Mouse (Mus musculus) spleen, adult 2 months (tissue): ENCODE results near the gene Sdad1. TPM values are rescaled to one million over a fixed set of nuclear protein-coding genes. Genes with fewer than 3 reads are reported as not detected.

Experiments
- DNase-seq, 2 experiments: peaks; one replicate each; pipeline versions ENCODE4 v3.0.0 to v3.0.0-alpha.2; 2012 to 2021; ENCODE audit warnings: low spot score in 2 of 2, low read depth in 1 of 2
- H3K27ac ChIP-seq: fragments of 200-500 bp; 2 replicates; pipeline ENCODE4 v1.5.1; 2012; ENCODE audit warnings: low read length, inconsistent platforms; ENCODE audit not compliant: insufficient read depth
- H3K27me3 ChIP-seq: fragments of 200-500 bp; 2 replicates; pipeline ENCODE4 v1.6.1; 2012; ENCODE audit warnings: mild to moderate bottlenecking, moderate library complexity, low read length, inconsistent platforms; ENCODE audit not compliant: control insufficient read depth, insufficient read depth
- H3K36me3 ChIP-seq: fragments of 200-500 bp; 2 replicates; pipeline ENCODE4 v1.6.1; 2012; ENCODE audit warnings: mild to moderate bottlenecking, low read length, inconsistent platforms; ENCODE audit not compliant: control insufficient read depth, insufficient read depth
- H3K4me1 ChIP-seq: fragments of 200-500 bp; 2 replicates; pipeline ENCODE4 v1.6.1; 2011; ENCODE audit warnings: inconsistent platforms; ENCODE audit not compliant: control insufficient read depth, insufficient read depth, insufficient read length
- H3K4me3 ChIP-seq: fragments of 200-500 bp; 2 replicates; pipeline ENCODE4 v1.5.1; 2011; ENCODE audit warnings: mild to moderate bottlenecking, inconsistent platforms; ENCODE audit not compliant: insufficient read depth, insufficient read length; ENCODE audit errors: extremely low read depth
- CTCF ChIP-seq: fragments of 200-500 bp; IDR thresholded peaks from 2 replicates; pipeline ENCODE4 v1.5.1; 2011; ENCODE audit warnings: mild to moderate bottlenecking, inconsistent platforms; ENCODE audit not compliant: insufficient read depth, insufficient read length, insufficient replicate concordance; ENCODE audit errors: extremely low read depth
- POLR2A ChIP-seq: fragments of 200-500 bp; IDR thresholded peaks from 2 replicates; pipeline ENCODE4 v1.6.1; 2011; ENCODE audit warnings: low read depth, low read length, inconsistent platforms
- WGBS: fragments of 180-500 bp; shearing (Covaris S2); methylation state at CpG from one replicate; pipeline ENCODE4 v1.1.7; 2018; 5-methylcytosine and 5-hydroxymethylcytosine counted together
- polyA plus RNA-seq: library from polyadenylated mRNA; depleted of rRNA; stranded (reverse); fragments of >200 nt; gene quantifications from 2 replicates; pipeline ENCODE4 v1.2.3, GENCODE M21; 2012; rRNA removed

Sdad1 gene
- polyA plus RNA-seq, 1 experiment = 13.9 TPM

DNA sequence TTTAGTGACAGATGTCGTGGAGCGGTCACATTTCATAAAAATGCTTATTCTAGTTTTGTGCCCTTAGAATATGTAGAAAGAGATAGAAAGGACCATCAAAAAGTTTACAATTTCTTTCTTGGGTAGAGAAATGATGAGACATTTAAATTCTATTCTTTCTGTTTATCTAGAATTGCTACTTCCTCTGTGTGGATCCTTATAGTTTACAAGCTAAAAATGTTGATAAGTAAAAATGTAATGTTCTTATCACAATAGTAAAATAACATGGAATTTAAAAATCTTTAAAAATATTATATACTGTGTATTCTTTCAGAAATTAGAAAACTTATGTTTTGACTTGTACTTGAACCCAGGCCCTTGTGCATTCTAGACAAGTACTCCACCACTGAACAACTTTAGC lies 65.4 kb downstream of the Sdad1 start:
- no peaks in the 10 kb centered on the region for H3K27me3 ChIP-seq
- no peak overlapping the region for H3K4me3 ChIP-seq
- TF ChIP-seq POLR2A (no peak), CTCF (no peak)
- WGBS = 92% methylated on average over 2 of the region's 2 CpGs
- H3K27ac ChIP-seq = no peak overlapping the region
- H3K4me1 ChIP-seq = no peaks in the 10 kb centered on the region
- H3K36me3 ChIP-seq = no peaks in the 10 kb centered on the region
- DNase-seq = no peak

DNA sequence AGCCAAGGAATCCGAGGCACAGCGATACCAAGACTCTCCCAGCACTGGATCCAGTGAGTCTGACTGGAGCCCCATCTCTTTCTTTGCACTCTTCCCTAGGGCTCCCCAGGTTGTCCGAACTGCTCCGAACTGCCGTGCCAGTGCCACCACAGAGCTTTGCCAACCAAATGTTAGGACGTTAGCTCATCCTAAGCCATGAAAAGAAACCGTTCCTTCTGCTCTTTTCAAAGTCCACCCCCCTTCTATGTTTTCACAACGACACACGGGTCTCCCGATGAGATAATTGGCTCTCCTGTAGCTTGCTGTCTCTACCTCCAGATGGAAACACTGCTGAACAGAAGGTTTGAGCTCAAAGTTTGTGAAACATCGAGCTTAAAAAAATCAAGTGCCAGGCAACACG lies 69.5 kb downstream of the Sdad1 start:
- no peak for DNase-seq
- Histone ChIP-seq H3K4me3 (no peak overlapping the region), H3K36me3 (no peaks in the 10 kb centered on the region), H3K4me1 (no peaks in the 10 kb centered on the region), H3K27ac (no peak overlapping the region), H3K27me3 (no peaks in the 10 kb centered on the region)
- TF ChIP-seq POLR2A (no peak), CTCF (no peak)
- 93% methylated on average over 12 of the region's 12 CpGs for WGBS

DNA sequence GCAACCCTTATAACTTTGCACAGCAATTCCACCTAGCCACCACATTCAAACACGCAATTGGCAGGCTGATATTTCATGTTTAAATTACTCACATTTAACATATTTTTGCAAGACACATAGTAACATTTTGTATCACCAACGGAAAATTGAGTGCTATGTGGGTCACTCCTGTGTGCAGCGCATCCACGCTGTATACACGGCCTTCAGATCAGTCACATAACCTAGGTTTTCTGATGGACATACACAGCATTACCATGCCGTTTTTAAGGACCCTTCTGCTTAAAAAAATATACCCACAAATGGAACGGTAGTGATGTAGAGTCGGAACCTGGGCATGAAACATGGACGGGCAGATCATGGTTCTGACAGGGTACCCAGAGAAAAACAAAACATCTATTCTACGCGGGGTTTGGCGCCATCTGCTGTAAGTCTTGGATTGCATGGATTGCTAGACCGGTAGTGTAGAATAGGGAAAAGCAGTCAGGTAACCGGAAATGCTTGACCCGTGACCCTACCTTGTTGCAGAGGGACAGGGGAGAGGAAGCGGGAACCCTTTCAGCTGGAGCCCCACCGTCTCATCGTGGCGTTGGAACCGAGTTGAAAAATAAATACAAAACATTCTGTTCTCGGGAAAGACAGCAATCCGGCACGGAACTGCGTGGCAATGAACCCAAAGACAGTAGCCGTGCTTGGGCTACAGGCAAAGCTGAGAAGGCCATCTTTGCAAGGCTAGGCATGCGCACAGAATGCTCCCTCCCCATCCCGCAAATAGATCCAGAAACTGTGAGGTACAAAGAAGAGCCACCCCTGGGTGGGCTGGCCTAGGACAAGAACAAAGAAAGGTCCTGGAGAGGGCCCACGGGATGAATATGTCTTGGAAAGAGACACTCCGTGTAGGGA lies 70.7 kb downstream of the Sdad1 start:
- H3K4me3 ChIP-seq = no peak overlapping the region
- TF ChIP-seq POLR2A (no peak), CTCF (peak; percentile 17; the same call in 1 of the 2 replicates)
- no peak for DNase-seq
- H3K27me3 ChIP-seq = no peaks in the 10 kb centered on the region
- H3K36me3 ChIP-seq = no peaks in the 10 kb centered on the region
- no peak overlapping the region for H3K27ac ChIP-seq
- WGBS = 44% methylated on average over 29 of the region's 29 CpGs
- no peaks in the 10 kb centered on the region for H3K4me1 ChIP-seq

DNA sequence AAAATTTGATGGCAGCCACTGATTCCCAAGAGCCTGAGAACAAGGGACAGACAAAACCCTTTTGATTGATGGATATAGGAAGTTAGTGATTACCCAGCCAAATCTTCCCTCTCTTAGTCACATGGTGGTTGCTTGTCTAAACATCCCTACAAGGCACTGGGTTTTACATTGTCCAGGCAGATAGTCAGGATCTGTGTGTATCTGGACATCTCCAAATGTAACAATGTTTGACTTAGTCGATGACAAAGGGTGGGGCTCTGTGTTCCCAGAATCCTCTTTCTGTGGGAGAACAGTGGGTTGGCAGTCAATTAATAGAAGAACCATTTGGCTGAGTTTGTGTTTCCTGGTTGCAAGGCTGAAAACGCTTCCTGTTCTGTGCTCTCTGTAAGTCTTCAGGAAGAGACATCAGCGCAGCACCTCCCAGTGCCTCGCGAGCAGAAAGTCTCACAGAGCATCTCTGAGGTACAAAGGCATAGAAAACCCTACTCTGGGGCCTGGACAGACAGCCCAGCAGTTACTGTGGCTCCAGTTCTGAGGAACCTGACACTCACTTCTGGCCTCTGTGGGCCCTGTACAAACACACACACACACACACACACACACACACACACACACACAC lies 75.2 kb downstream of the Sdad1 start:
- 12% methylated on average over 5 of the region's 5 CpGs for WGBS
- H3K4me3 ChIP-seq = no peak overlapping the region

More for the DNA sequence above, 75.2 kb downstream of the Sdad1 start:
- no peaks in the 10 kb centered on the region for H3K36me3 ChIP-seq
- H3K27me3 ChIP-seq = no peaks in the 10 kb centered on the region
- H3K27ac ChIP-seq = no peak overlapping the region
- DNase-seq = no peak
- TF ChIP-seq POLR2A (no peak), CTCF (no peak)
- H3K4me1 ChIP-seq = no peaks in the 10 kb centered on the region

Other genes with a start within 250 kb of the Sdad1 start
- 9.1 and 10.1 TPM in 2 replicates for gene G3bp2, start 226.8 kb downstream of the Sdad1 start, polyA plus RNA-seq
- gene Uso1, start 172.5 kb downstream of the Sdad1 start, polyA plus RNA-seq = 10.1 and 13.2 TPM in 2 replicates
- not detected in 2 replicates for gene U90926, start 95.1 kb downstream of the Sdad1 start, polyA plus RNA-seq
- 0.74 and 2.4 TPM in 2 replicates for gene Ppef2, start 54.2 kb downstream of the Sdad1 start, polyA plus RNA-seq
- 65.5 and 74.4 TPM in 2 replicates for gene Naaa, start 32.3 kb downstream of the Sdad1 start, polyA plus RNA-seq
- 31.2 and 47.5 TPM in 2 replicates for gene Cxcl9, start 17.6 kb upstream of the Sdad1 start, polyA plus RNA-seq
- 0.65 and 2.4 TPM in 2 replicates for gene Art3, start 21.3 kb upstream of the Sdad1 start, polyA plus RNA-seq
- gene Cxcl10, start 38.4 kb upstream of the Sdad1 start, polyA plus RNA-seq = 33.9 and 55.2 TPM in 2 replicates
- gene Nup54, start 124.7 kb upstream of the Sdad1 start, polyA plus RNA-seq = 12.2 and 12.4 TPM in 2 replicates
- gene Scarb2, start 196.4 kb upstream of the Sdad1 start, polyA plus RNA-seq = 15.4 and 16.0 TPM in 2 replicates
- gene Fam47e, start 244.6 kb upstream of the Sdad1 start, polyA plus RNA-seq = 0.12 and 0.19 TPM in 2 replicates